Mouse (Mus musculus): ENCODE results near the gene Vmn1r84.

The Vmn1r84 gene

GRCm38 (mm10) chr7:12369173-12369572, at the start of gene Vmn1r84:
Gene Vmn1r84 (minus strand): TSS chr7:12369273.
- in situ Hi-C loops (cut with MboI): no loop called here

- in situ Hi-C loops (cut with MboI): no loop called here
Observed at GRCm38 (mm10) chr7:12329381-12329780, 39.7 kb downstream of the Vmn1r84 start, which contains the start of gene Vmn1r83. Gene Vmn1r83 (minus strand): TSS chr7:12329481.

Data from mature B cell (primary cell).